Mouse (Mus musculus) ES-E14 (cell line): ENCODE data around the gene Pam. TPM values are rescaled to one million over a fixed set of nuclear protein-coding genes. Genes with fewer than 3 reads are reported as not detected.

Experiments
- DNase-seq: peaks from one replicate; pipeline ENCODE4 v3.0.0-alpha.2; 2013; ENCODE audit warnings: low read depth, low spot score
- H3K27ac ChIP-seq: 2 replicates; pipeline ENCODE4 v1.5.1; 2012; ENCODE audit warnings: low read depth, mild to moderate bottlenecking, low read length, moderate library complexity, mixed read lengths; ENCODE audit not compliant: poor library complexity, insufficient read depth, severe bottlenecking
- H3K36me3 ChIP-seq: 2 replicates; pipeline ENCODE4 v1.6.1; 2012; ENCODE audit warnings: mild to moderate bottlenecking, low read length, moderate library complexity, mixed read lengths; ENCODE audit not compliant: control insufficient read depth, poor library complexity, insufficient read depth, severe bottlenecking
- H3K4me1 ChIP-seq, 2 experiments: fragments of 150-350 bp in 1 of 2; sonication (generic) in 1 of 2; 2 replicates each; pipeline ENCODE4 v1.6.1; 2012; ENCODE audit warnings: low read length in 2 of 2, mild to moderate bottlenecking in 1 of 2, mixed read lengths in 1 of 2; ENCODE audit not compliant: control insufficient read depth in 2 of 2, insufficient read depth in 2 of 2, poor library complexity in 1 of 2
- H3K4me3 ChIP-seq, 2 experiments: fragments of 150-350 bp in 1 of 2; sonication (generic) in 1 of 2; 2 replicates each; pipeline ENCODE4 v1.5.1; 2012; ENCODE audit warnings: low read length in 2 of 2, low read depth in 1 of 2, mild to moderate bottlenecking in 1 of 2, mixed read lengths in 1 of 2; ENCODE audit not compliant: insufficient read depth in 1 of 2, poor library complexity in 1 of 2, severe bottlenecking in 1 of 2
- H3K9ac ChIP-seq: 2 replicates; pipeline ENCODE4 v1.6.1; 2012; ENCODE audit warnings: low read depth, mild to moderate bottlenecking, low read length, mixed read lengths; ENCODE audit not compliant: poor library complexity, insufficient read depth, severe bottlenecking
- H3K9me3 ChIP-seq: fragments of 150-350 bp; sonication (generic); 2 replicates; pipeline ENCODE4 v1.6.1; 2012; ENCODE audit warnings: low read depth, mild to moderate bottlenecking, low read length; ENCODE audit not compliant: control insufficient read depth, insufficient read depth
- CHD2 ChIP-seq: IDR thresholded peaks from 2 replicates; pipeline ENCODE4 v1.6.1; 2014; ENCODE audit warnings: mild to moderate bottlenecking, low read depth, low read length, inconsistent platforms
- HCFC1 ChIP-seq: IDR thresholded peaks from 2 replicates; pipeline ENCODE4 v1.6.1; 2012; ENCODE audit warnings: low read length, inconsistent platforms, borderline replicate concordance; ENCODE audit not compliant: insufficient read depth
- MAFK ChIP-seq: IDR thresholded peaks from 2 replicates; pipeline ENCODE4 v1.6.1; 2014; ENCODE audit warnings: mild to moderate bottlenecking, low read depth, low read length, inconsistent platforms; ENCODE audit not compliant: insufficient read depth
- ZC3H11A ChIP-seq: IDR thresholded peaks from 2 replicates; pipeline ENCODE4 v1.6.1; 2012; ENCODE audit warnings: low read depth, mild to moderate bottlenecking, inconsistent platforms, low read length, borderline replicate concordance
- ZNF384 ChIP-seq: IDR thresholded peaks from 2 replicates; pipeline ENCODE4 v1.6.1; 2012; ENCODE audit warnings: low read depth, low read length, inconsistent platforms
- in situ Hi-C, 2 experiments: fragments of 600-800 bp; cut with MboI; formaldehyde crosslinking; loops; one replicate each; pipeline ENCODE4 v1.15.1; 2025; ENCODE audit warnings: low sequenced_read_pairs in 2 of 2, inconsistent platforms in 1 of 2; ENCODE audit not compliant: unreplicated experiment in 2 of 2
- total RNA-seq: library from RNA; depleted of rRNA; stranded (reverse); fragments of 300-350 nt; gene quantifications from 2 replicates; pipeline ENCODE4 v1.2.3, GENCODE M21; 2012

Gene Pam
- total RNA-seq, 1 experiment, result 16.0 TPM

GRCm38 (mm10) chr1:98031802-98032201, 63.6 kb downstream of the Pam start:
- in situ Hi-C loops, result no loop called here
- no peak for TF ChIP-seq ZNF384
- no peak for TF ChIP-seq ZC3H11A
- no peak overlapping the region for H3K9ac ChIP-seq
- no peak overlapping the region for H3K27ac ChIP-seq
- no peaks in the 10 kb centered on the region for H3K4me1 ChIP-seq
- H3K36me3 ChIP-seq, result no peaks in the 10 kb centered on the region
- no peak overlapping the region for H3K4me3 ChIP-seq
- no peaks in the 10 kb centered on the region for H3K9me3 ChIP-seq
- DNase-seq, result no peak

DNA sequence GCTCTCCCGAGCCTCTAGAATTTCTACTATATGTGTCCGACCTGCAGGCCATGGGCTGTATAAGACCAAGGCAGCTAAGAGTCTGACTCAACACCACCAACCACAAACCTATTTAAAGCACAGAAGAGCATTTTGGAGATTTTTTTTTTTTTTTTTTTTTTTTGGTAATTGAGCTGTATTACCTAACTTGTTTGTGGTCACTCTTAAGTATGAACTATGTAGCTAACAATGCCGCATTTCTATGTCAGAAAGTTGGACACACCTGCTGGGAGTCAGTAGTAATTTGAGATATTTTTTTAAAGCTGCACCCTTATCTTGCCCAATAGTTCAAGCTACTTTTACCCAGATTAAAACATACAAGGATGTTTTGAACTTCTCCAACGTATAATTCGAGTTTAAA, 66.4 kb downstream of the Pam start:
- H3K9ac ChIP-seq, result no peak overlapping the region
- no peak for TF ChIP-seq MAFK
- TF ChIP-seq CHD2, result no peak
- no peak for TF ChIP-seq ZC3H11A
- TF ChIP-seq ZNF384, result no peak
- TF ChIP-seq HCFC1, result no peak
- in situ Hi-C loops, result no loop called here
- no peaks in the 10 kb centered on the region for H3K36me3 ChIP-seq
- no peak overlapping the region for H3K27ac ChIP-seq
- no peaks in the 10 kb centered on the region for H3K9me3 ChIP-seq
- no peaks in the 10 kb centered on the region for H3K4me1 ChIP-seq
- H3K4me3 ChIP-seq, result no peak overlapping the region
- DNase-seq, result no peak

DNA sequence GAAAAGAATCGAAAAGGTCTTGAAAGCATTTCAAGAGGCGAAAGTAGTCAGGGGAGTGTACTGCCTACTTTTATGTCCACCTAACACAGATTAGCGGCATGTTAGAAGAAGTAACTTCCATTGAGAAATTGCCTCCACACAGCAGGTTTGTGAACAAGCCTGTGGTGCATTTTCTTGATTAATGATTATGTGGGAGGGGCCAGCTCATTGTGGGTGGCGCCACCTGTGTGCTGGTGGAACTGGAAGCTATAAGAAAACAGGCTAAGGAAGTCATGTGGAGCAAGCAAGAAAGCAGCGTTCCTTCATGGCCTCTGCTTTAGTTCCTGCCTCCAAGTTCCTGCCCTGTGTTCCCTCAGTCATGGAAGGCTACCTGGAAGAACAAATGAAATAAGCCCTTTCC, 67.0 kb downstream of the Pam start:
- TF ChIP-seq ZNF384 (no peak), MAFK (no peak), ZC3H11A (no peak), CHD2 (no peak)
- H3K36me3 ChIP-seq, result no peaks in the 10 kb centered on the region
- DNase-seq, result no peak
- no peak overlapping the region for H3K27ac ChIP-seq
- in situ Hi-C loops, result no loop called here
- no peak overlapping the region for H3K4me3 ChIP-seq
- no peaks in the 10 kb centered on the region for H3K9me3 ChIP-seq
- no peaks in the 10 kb centered on the region for H3K4me1 ChIP-seq
- no peak overlapping the region for H3K9ac ChIP-seq

DNA sequence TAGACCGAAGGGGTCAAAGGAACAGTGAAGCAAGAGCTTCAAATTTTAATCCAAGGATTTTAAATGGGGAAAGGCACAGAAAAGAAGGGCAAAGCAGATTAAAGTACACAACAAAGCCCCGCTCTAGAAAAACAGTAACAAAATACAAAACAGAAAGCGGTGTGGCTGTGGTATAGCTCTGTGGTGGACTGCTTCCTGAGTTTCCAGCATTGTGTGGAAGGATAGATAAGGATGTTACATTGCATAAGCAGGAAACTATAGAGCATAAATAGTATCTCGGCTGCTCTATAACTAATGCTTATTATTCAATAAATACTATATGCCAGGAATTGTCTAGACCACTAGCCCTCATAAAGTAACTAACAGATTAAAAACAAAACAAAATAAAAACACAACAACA, 67.5 kb downstream of the Pam start:
- in situ Hi-C loops, result no loop called here

GRCm38 (mm10) chr1:98025924-98026640, 69.4 kb downstream of the Pam start:
- TF ChIP-seq ZNF384 (no peak), CHD2 (no peak), MAFK (no peak), HCFC1 (no peak), ZC3H11A (no peak)
- Histone ChIP-seq H3K27ac (no peak overlapping the region), H3K4me3 (no peak overlapping the region), H3K36me3 (no peaks in the 10 kb centered on the region), H3K9ac (no peak overlapping the region), H3K9me3 (no peaks in the 10 kb centered on the region), H3K4me1 (no peaks in the 10 kb centered on the region)
- in situ Hi-C loops, result no loop called here
- DNase-seq, result no peak

More for the DNA sequence above, 67.5 kb downstream of the Pam start:
- Histone ChIP-seq H3K36me3 (no peaks in the 10 kb centered on the region), H3K9me3 (no peaks in the 10 kb centered on the region), H3K4me3 (no peak overlapping the region), H3K27ac (no peak overlapping the region), H3K9ac (no peak overlapping the region), H3K4me1 (no peaks in the 10 kb centered on the region)
- no peak for DNase-seq
- TF ChIP-seq CHD2 (no peak), ZC3H11A (no peak), MAFK (no peak)
